Mouse (Mus musculus): Measurements from ENCODE around the gene Prkca.

DNA sequence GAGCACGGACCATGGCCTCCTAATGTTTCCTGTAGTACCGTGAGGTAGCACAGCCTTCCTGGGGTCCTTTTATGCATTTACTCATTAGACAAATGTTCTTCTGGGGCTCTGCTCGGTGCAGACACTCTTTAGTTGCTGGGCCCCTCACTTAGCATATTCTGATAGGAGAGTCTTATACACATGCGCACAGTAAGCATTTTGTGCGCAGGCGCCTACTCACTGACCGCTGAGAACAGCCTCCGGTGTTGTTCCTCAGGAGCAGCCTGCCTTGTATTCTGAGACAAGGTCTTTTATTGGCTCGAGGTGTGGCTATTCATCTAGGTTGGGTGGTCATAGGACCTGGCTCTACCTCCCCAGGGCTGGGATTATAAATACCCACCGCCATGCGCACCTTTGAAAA is 412.4 kb downstream of the Prkca start:
- TF ChIP-seq CHD2 (IDR thresholded peaks at IDR 0.05; ENCODE audit: low read depth, low read length) = no peak
- no peak for TF ChIP-seq MAFK (IDR thresholded peaks at IDR 0.05; ENCODE audit: insufficient read depth, low read depth, low read length)
- TF ChIP-seq ZC3H11A (IDR thresholded peaks at IDR 0.05; ENCODE audit: borderline replicate concordance, low read depth, low read length) = no peak
